Mouse (Mus musculus) heart, embryonic 11.5 days (tissue): ENCODE data around the gene Gjd3. TPM values are rescaled to one million over a fixed set of nuclear protein-coding genes. Genes with fewer than 3 reads are reported as not detected.

Experiments
- ATAC-seq: fragments of 200-750 bp; cut with Nextera tagmentation; replicated peaks from 2 replicates; pipeline ENCODE4 v1.8.0; 2017; ENCODE audit warnings: moderate library complexity; ENCODE audit not compliant: insufficient number of reproducible peaks, low FRiP score, low TSS enrichment
- H3K27ac ChIP-seq: fragments of 300-500 bp; sonication (generic); 2 replicates; pipeline ENCODE4 v1.5.1; 2014; ENCODE audit warnings: mild to moderate bottlenecking, low read depth, low read length
- H3K27me3 ChIP-seq: fragments of 300-500 bp; sonication (generic); 2 replicates; pipeline ENCODE4 v1.6.1; 2014; ENCODE audit warnings: mild to moderate bottlenecking, low read length, mixed read lengths; ENCODE audit not compliant: control insufficient read depth, insufficient read depth
- H3K36me3 ChIP-seq: fragments of 300-500 bp; sonication (generic); 2 replicates; pipeline ENCODE4 v1.6.1; 2014; ENCODE audit warnings: mild to moderate bottlenecking, low read length, moderate library complexity, mixed read lengths; ENCODE audit not compliant: control insufficient read depth, insufficient read depth
- H3K4me1 ChIP-seq: fragments of 300-500 bp; sonication (generic); 2 replicates; pipeline ENCODE4 v1.6.1; 2014; ENCODE audit warnings: low read length; ENCODE audit not compliant: control insufficient read depth, insufficient read depth
- H3K4me2 ChIP-seq: fragments of 300-500 bp; sonication (generic); 2 replicates; pipeline ENCODE4 v1.6.1; 2014; ENCODE audit warnings: mild to moderate bottlenecking, moderate library complexity
- H3K4me3 ChIP-seq: fragments of 300-500 bp; sonication (generic); 2 replicates; pipeline ENCODE4 v1.5.1; 2014; ENCODE audit warnings: low read depth, low read length
- H3K9ac ChIP-seq: fragments of 300-500 bp; sonication (generic); 2 replicates; pipeline ENCODE4 v1.6.1; 2014; ENCODE audit warnings: mild to moderate bottlenecking, low read depth, low read length, moderate library complexity
- H3K9me3 ChIP-seq: fragments of 300-500 bp; sonication (generic); replicated peaks from 2 replicates; pipeline ENCODE4 v1.6.1; 2016; ENCODE audit warnings: low read length; ENCODE audit not compliant: control insufficient read depth
- WGBS: fragments of 180-500 bp; shearing (Covaris S2); extraction: QIAGEN DNeasy Blood & Tissue Kit; methylation state at CpG from one replicate; pipeline ENCODE4 v1.1.7; 2014; ENCODE audit not compliant: insufficient replicate concordance; 5-methylcytosine and 5-hydroxymethylcytosine counted together
- polyA plus RNA-seq: library from polyadenylated mRNA; unstranded; fragments of >200 nt; fragmentation: Nextera tagmentation; extraction: Ambion mirVana; gene quantifications from 2 replicates; pipeline ENCODE4 v1.2.1, GENCODE M21; 2014

Gjd3 gene
- polyA plus RNA-seq, 1 experiment from 2014 or later, result 1.3 TPM

GRCm38 (mm10) chr11:98942555-98942922 is 40.3 kb downstream of the Gjd3 start:
- H3K27me3 ChIP-seq, result no peaks in the 10 kb centered on the region
- no peaks in the 10 kb centered on the region for H3K9me3 ChIP-seq
- peak overlapping the region; percentile 75 for H3K4me2 ChIP-seq
- H3K4me1 ChIP-seq, result peaks cover 87% of the 10 kb centered on the region
- peak overlapping the region; percentile 63 for H3K4me3 ChIP-seq
- H3K9ac ChIP-seq, result peak overlapping the region; percentile 77
- no peaks in the 10 kb centered on the region for H3K36me3 ChIP-seq
- H3K27ac ChIP-seq, result peak overlapping the region; percentile 100
- ATAC-seq, result no peak
- 44% methylated on average over 3 of the region's 3 CpGs for WGBS

GRCm38 (mm10) chr11:98941826-98942550 is 40.8 kb downstream of the Gjd3 start:
- peak; percentile 15; the same call in 1 of the 2 replicates for ATAC-seq
- Histone ChIP-seq H3K9me3 (no peaks in the 10 kb centered on the region), H3K27ac (peak overlapping the region; percentile 100), H3K4me3 (peak overlapping the region; percentile 63), H3K36me3 (no peaks in the 10 kb centered on the region), H3K9ac (peak overlapping the region; percentile 77), H3K4me1 (peaks cover 83% of the 10 kb centered on the region), H3K4me2 (peak overlapping the region; percentile 75), H3K27me3 (no peaks in the 10 kb centered on the region)
- WGBS, result 7% methylated on average over 15 of the region's 15 CpGs

- Histone ChIP-seq H3K27ac (peak overlapping the region; percentile 100), H3K27me3 (no peaks in the 10 kb centered on the region), H3K9ac (peak overlapping the region; percentile 77), H3K9me3 (no peaks in the 10 kb centered on the region), H3K4me3 (peak overlapping the region; percentile 63), H3K4me1 (peaks cover 88% of the 10 kb centered on the region), H3K4me2 (peak overlapping the region; percentile 75), H3K36me3 (no peaks in the 10 kb centered on the region)
- 3% methylated on average over 12 of the region's 12 CpGs for WGBS
- ATAC-seq, result no peak
Measured at GRCm38 (mm10) chr11:98941341-98941825, 41.4 kb downstream of the Gjd3 start.

GRCm38 (mm10) chr11:98940776-98941175 is 42.0 kb downstream of the Gjd3 start:
- no peaks in the 10 kb centered on the region for H3K9me3 ChIP-seq
- no peak for ATAC-seq
- H3K4me3 ChIP-seq, result peak overlapping the region; percentile 63
- peaks cover 90% of the 10 kb centered on the region for H3K4me1 ChIP-seq
- peak overlapping the region; percentile 77 for H3K9ac ChIP-seq
- 35% methylated on average over 3 of the region's 3 CpGs for WGBS
- no peaks in the 10 kb centered on the region for H3K36me3 ChIP-seq
- peak overlapping the region; percentile 100 for H3K27ac ChIP-seq
- H3K27me3 ChIP-seq, result no peaks in the 10 kb centered on the region
- peak overlapping the region; percentile 75 for H3K4me2 ChIP-seq

- WGBS, result 39% methylated on average over 11 of the region's 11 CpGs
- Histone ChIP-seq H3K9ac (peak overlapping the region; percentile 77), H3K4me2 (peak overlapping the region; percentile 75), H3K36me3 (no peaks in the 10 kb centered on the region), H3K27ac (peak overlapping the region; percentile 100), H3K4me1 (peaks cover 89% of the 10 kb centered on the region), H3K27me3 (no peaks in the 10 kb centered on the region), H3K4me3 (peak overlapping the region; percentile 63), H3K9me3 (no peaks in the 10 kb centered on the region)
- ATAC-seq, result no peak
Measured at GRCm38 (mm10) chr11:98939953-98940641, 42.7 kb downstream of the Gjd3 start.

DNA sequence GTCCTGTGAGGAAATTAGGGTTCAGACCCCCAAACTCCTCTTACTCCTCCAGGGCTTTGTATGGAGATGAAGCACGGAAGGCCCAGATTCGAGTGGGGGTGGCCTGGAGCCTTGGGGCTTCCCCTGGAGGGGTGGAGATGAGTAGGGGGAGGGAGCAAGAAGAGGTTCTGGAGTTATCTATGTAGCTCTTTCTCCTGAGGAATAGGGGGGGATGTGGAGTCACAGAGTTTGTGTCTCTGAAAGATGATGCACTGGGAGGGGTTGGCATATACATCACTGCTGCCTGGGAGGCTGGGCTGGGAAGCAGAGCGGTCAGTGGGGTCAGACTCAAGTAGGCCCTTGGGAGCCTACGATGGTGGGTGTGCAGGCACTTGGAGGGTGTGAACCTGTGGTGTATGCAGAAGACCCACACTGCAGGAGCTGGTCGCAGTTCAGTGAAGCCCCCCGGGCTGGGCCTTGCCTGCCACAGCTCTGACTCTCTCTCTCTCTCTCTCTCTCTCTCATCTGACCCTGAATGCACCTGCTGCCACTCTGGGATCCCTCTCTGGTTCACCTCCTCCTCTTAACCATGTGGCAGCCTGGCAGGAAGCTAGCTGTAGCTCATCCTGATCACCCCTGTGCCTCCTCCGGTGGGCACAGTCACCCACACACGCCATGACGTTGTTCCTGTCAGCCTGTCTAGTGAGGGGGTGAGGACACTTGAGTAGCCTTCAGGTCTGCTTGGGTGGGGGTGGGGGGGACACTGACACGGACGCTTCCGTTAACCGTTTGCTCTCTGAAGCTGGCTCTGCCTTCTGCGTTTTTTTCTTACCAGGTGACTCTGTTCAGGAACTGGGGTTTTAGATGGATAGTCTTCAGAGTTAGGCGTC is 43.5 kb downstream of the Gjd3 start:
- peak overlapping the region; percentile 75 for H3K4me2 ChIP-seq
- 40% methylated on average over 15 of the region's 15 CpGs for WGBS
- H3K27me3 ChIP-seq, result no peaks in the 10 kb centered on the region
- peak overlapping the region; percentile 100; the same call in 1 of the 2 replicates for H3K27ac ChIP-seq
- no peaks in the 10 kb centered on the region for H3K9me3 ChIP-seq
- peak overlapping the region; percentile 63 for H3K4me3 ChIP-seq
- ATAC-seq, result no peak
- peak overlapping the region; percentile 77 for H3K9ac ChIP-seq
- peaks cover 82% of the 10 kb centered on the region for H3K4me1 ChIP-seq
- H3K36me3 ChIP-seq, result no peaks in the 10 kb centered on the region

GRCm38 (mm10) chr11:98938701-98939083 is 44.1 kb downstream of the Gjd3 start:
- Histone ChIP-seq H3K9me3 (no peaks in the 10 kb centered on the region), H3K4me2 (peak overlapping the region; percentile 75), H3K27ac (peak overlapping the region; percentile 93; the same call in 1 of the 2 replicates), H3K4me1 (peaks cover 75% of the 10 kb centered on the region), H3K4me3 (peak overlapping the region; percentile 63), H3K27me3 (no peaks in the 10 kb centered on the region), H3K36me3 (no peaks in the 10 kb centered on the region), H3K9ac (peak overlapping the region; percentile 77)
- ATAC-seq, result no peak
- WGBS, result 40% methylated on average over 7 of the region's 7 CpGs
